Mouse (Mus musculus): Measurements from ENCODE around the gene Ranbp3l.

GRCm38 (mm10) chr15:9068881-9069280 lies 101.1 kb downstream of the Ranbp3l start:
- TF ChIP-seq NANOG (IDR thresholded peaks at IDR 0.05; ENCODE audit: borderline replicate concordance, low read length) (no peak), CTCF (conservative IDR thresholded peaks at IDR 0.05; ENCODE audit: low read length) (no peak)
